Comparison of ENCODE assay signal across 22 mouse cellular contexts in the genomic region with DNA sequence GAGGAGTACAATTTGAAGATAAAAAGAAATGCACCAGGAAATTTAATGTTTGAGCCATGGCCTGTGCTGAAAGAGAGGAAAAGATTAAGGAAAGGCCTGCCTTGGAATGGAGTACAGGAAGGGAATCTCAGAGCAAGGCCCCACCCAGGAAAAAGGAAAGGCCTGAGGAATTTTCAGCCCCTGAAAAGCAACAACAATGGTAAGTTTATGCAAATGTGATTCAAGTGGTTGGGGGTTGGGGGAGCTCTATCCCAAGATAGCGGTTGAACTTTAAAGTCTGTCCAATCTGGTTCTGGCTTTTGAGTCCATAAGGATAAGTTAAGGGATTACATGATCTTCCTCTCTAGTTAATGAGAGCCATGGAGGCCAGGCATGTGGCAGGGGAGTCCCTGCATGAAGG. TPM values are rescaled to one million over a fixed set of nuclear protein-coding genes. Genes with fewer than 3 reads are reported as not detected.
DNase-seq lines count a peak whose midpoint lies in the region; ATAC-seq and TF ChIP-seq lines count a peak whose summit lies in the region.
"Had no signal": no experiment of that assay in that cellular context is flagged by ENCODE, and none has a peak within 500 bp of the region (broad histone marks: within the 10 kb centered on the region; RNA-seq: fewer than 3 reads in every experiment).

No protein-coding gene starts in this region.

- no peak overlapping the region for H3K4me2 ChIP-seq in intestine, embryonic 14.5 days (ENCODE audit: low read length)
- no peak overlapping the region for H3K4me2 ChIP-seq in intestine, postnatal 0 days (replicated peaks; ENCODE audit: low read depth)
- H3K4me2 ChIP-seq in neural tube, embryonic 15.5 days: no peak overlapping the region
- H3K4me2 ChIP-seq: embryonic facial prominence, embryonic 12.5 days; forebrain, embryonic 12.5 days; hindbrain, embryonic 14.5 days had no signal

- H3K27me3 ChIP-seq in intestine, embryonic 14.5 days (replicated peaks; ENCODE audit: control insufficient read depth, insufficient read depth, low read length): no peaks in the 10 kb centered on the region
- H3K27me3 ChIP-seq in intestine, postnatal 0 days (replicated peaks; ENCODE audit: control insufficient read depth, insufficient read depth, low read length): no peaks in the 10 kb centered on the region
- no peaks in the 10 kb centered on the region for H3K27me3 ChIP-seq in neural tube, embryonic 15.5 days (replicated peaks)
- no peaks in the 10 kb centered on the region for H3K27me3 ChIP-seq in embryonic facial prominence, embryonic 10.5 days (replicated peaks; ENCODE audit: low read depth, poor library complexity, severe bottlenecking)
- H3K27me3 ChIP-seq: embryonic facial prominence, embryonic 12.5 days; forebrain, embryonic 12.5 days; Patski had no signal

- no peak for ATAC-seq in intestine, embryonic 14.5 days (replicated peaks; ENCODE audit: low FRiP score, low TSS enrichment, low read depth)
- no peak for ATAC-seq in intestine, postnatal 0 days
- ATAC-seq in neural tube, embryonic 15.5 days (ENCODE audit: low FRiP score): no peak
- ATAC-seq: forebrain, postnatal 0 days; intestine, embryonic 16.5 days; Patski had no signal

- TF ChIP-seq CTCF in intestine, postnatal 0 days (IDR thresholded peaks at IDR 0.05; ENCODE audit: low read depth): no peak

- peak; percentile 41 for DNase-seq in intestine, embryonic 14.5 days (ENCODE audit: low spot score)
- peak; percentile 8 for DNase-seq in neural tube, embryonic 10.5 days (ENCODE audit: extremely low spot score, low spot score)
- peak; percentile 31 for DNase-seq in ES-E14 (ENCODE audit: low read depth, low spot score)
- no peak for DNase-seq in embryonic facial prominence, embryonic 10.5 days (ENCODE audit: low spot score)
- DNase-seq in adipocyte (ENCODE audit: low spot score): no peak
- DNase-seq: adrenal gland, postnatal 10 days; cerebellum, adult 11 months; cerebellum, adult 8-10 months; cerebellum, postnatal 14 days; embryo, embryonic 11 days; forebrain, postnatal 0 days; gastrocnemius, postnatal 36 days; heart, adult 11 months had no signal

- H3K4me1 ChIP-seq in intestine, embryonic 14.5 days (replicated peaks; ENCODE audit: control insufficient read depth, insufficient read depth, low read length): no peaks in the 10 kb centered on the region
- H3K4me1 ChIP-seq in intestine, postnatal 0 days (replicated peaks; ENCODE audit: control insufficient read depth, insufficient read depth, low read length): no peaks in the 10 kb centered on the region
- no peaks in the 10 kb centered on the region for H3K4me1 ChIP-seq in neural tube, embryonic 15.5 days
- peaks cover 0 to under 1% of the 10 kb centered on the region in 2 experiments; a peak in 1 of 4 replicates for H3K4me1 ChIP-seq in ES-E14 (ENCODE audit: control insufficient read depth in 2 of 2, insufficient read depth in 2 of 2, low read length in 2 of 2, poor library complexity in 1 of 2)
- 0 out of 2 replicates have a peak, but pooled peaks cover 1% of the 10 kb centered on the region for H3K4me1 ChIP-seq in embryonic facial prominence, embryonic 10.5 days
- H3K4me1 ChIP-seq: embryonic facial prominence, embryonic 12.5 days; forebrain, embryonic 12.5 days; heart, embryonic 10.5 days; hindbrain, embryonic 10.5 days had no signal

- H3K27ac ChIP-seq in intestine, embryonic 14.5 days (ENCODE audit: low read depth): no peak overlapping the region
- H3K27ac ChIP-seq in intestine, postnatal 0 days (ENCODE audit: low read depth, low read length): no peak overlapping the region
- H3K27ac ChIP-seq in neural tube, embryonic 15.5 days (replicated peaks): no peak overlapping the region
- no peak overlapping the region for H3K27ac ChIP-seq in ES-E14 (ENCODE audit: insufficient read depth, low read depth, low read length, poor library complexity, severe bottlenecking)
- no peak overlapping the region for H3K27ac ChIP-seq in embryonic facial prominence, embryonic 10.5 days (replicated peaks)
- H3K27ac ChIP-seq: embryonic facial prominence, embryonic 12.5 days; forebrain, embryonic 12.5 days; heart, embryonic 10.5 days; hindbrain, embryonic 10.5 days; hindbrain, embryonic 14.5 days had no signal

- no peak overlapping the region for H3K4me3 ChIP-seq in intestine, embryonic 14.5 days (ENCODE audit: low read depth, low read length)
- H3K4me3 ChIP-seq in intestine, postnatal 0 days (ENCODE audit: low read depth, low read length): no peak overlapping the region
- H3K4me3 ChIP-seq in neural tube, embryonic 15.5 days (replicated peaks): no peak overlapping the region
- no peak overlapping the region for H3K4me3 ChIP-seq in ES-E14 (ENCODE audit: insufficient read depth in 1 of 2, low read depth in 1 of 2, low read length in 2 of 2, poor library complexity in 1 of 2, severe bottlenecking in 1 of 2)
- no peak overlapping the region for H3K4me3 ChIP-seq in embryonic facial prominence, embryonic 10.5 days
- H3K4me3 ChIP-seq: embryonic facial prominence, embryonic 12.5 days; forebrain, embryonic 12.5 days; heart, embryonic 10.5 days; hindbrain, embryonic 10.5 days had no signal

- in situ Hi-C loops in ES-E14 (cut with MboI; ENCODE audit: low sequenced_read_pairs in 2 of 2, unreplicated experiment in 2 of 2): no loop called here

- H3K36me3 ChIP-seq in intestine, embryonic 14.5 days (ENCODE audit: control insufficient read depth, insufficient read depth, low read length): no peaks in the 10 kb centered on the region
- no peaks in the 10 kb centered on the region for H3K36me3 ChIP-seq in intestine, postnatal 0 days (ENCODE audit: control insufficient read depth, insufficient read depth)
- no peaks in the 10 kb centered on the region for H3K36me3 ChIP-seq in neural tube, embryonic 15.5 days
- H3K36me3 ChIP-seq in ES-E14 (ENCODE audit: control insufficient read depth, insufficient read depth, low read length, poor library complexity, severe bottlenecking): no peaks in the 10 kb centered on the region
- no peaks in the 10 kb centered on the region for H3K36me3 ChIP-seq in embryonic facial prominence, embryonic 10.5 days (replicated peaks)
- H3K36me3 ChIP-seq: embryonic facial prominence, embryonic 12.5 days; forebrain, embryonic 12.5 days; heart, embryonic 10.5 days; hindbrain, embryonic 10.5 days had no signal

- H3K9me3 ChIP-seq in intestine, embryonic 14.5 days (ENCODE audit: control insufficient read depth, low read length): no peaks in the 10 kb centered on the region
- no peaks in the 10 kb centered on the region for H3K9me3 ChIP-seq in intestine, postnatal 0 days (ENCODE audit: control insufficient read depth)
- H3K9me3 ChIP-seq in neural tube, embryonic 15.5 days (replicated peaks): no peaks in the 10 kb centered on the region
- H3K9me3 ChIP-seq in ES-E14 (ENCODE audit: control insufficient read depth, insufficient read depth, low read depth, low read length): no peaks in the 10 kb centered on the region
- H3K9me3 ChIP-seq in embryonic facial prominence, embryonic 10.5 days: no peaks in the 10 kb centered on the region
- H3K9me3 ChIP-seq: embryonic facial prominence, embryonic 12.5 days; forebrain, embryonic 12.5 days; heart, embryonic 10.5 days; hindbrain, embryonic 10.5 days had no signal

- no peak overlapping the region for H3K9ac ChIP-seq in intestine, embryonic 14.5 days (ENCODE audit: low read length)
- no peak overlapping the region for H3K9ac ChIP-seq in intestine, postnatal 0 days (ENCODE audit: low read depth, low read length)
- H3K9ac ChIP-seq in neural tube, embryonic 15.5 days (replicated peaks): no peak overlapping the region
- H3K9ac ChIP-seq in ES-E14 (ENCODE audit: insufficient read depth, low read depth, low read length, poor library complexity, severe bottlenecking): no peak overlapping the region
- H3K9ac ChIP-seq: embryonic facial prominence, embryonic 12.5 days; forebrain, embryonic 12.5 days; forebrain, postnatal 0 days; hindbrain, embryonic 14.5 days had no signal

- 88% methylated on average over 1 of the region's 1 CpGs for WGBS in intestine, embryonic 14.5 days
- WGBS in intestine, postnatal 0 days: 94% methylated on average over 1 of the region's 1 CpGs
- WGBS in neural tube, embryonic 15.5 days: 83% methylated on average over 1 of the region's 1 CpGs
- WGBS in embryonic facial prominence, embryonic 10.5 days: 73% methylated on average over 1 of the region's 1 CpGs

TF ChIP-seq in ES-E14, 5 proteins besides CTCF, POLR2A, EP300 and RAD21:
- TF ChIP-seq HCFC1 (IDR thresholded peaks at IDR 0.05; ENCODE audit: borderline replicate concordance, insufficient read depth, low read length) (no peak), CHD2 (IDR thresholded peaks at IDR 0.05; ENCODE audit: low read depth, low read length) (0 out of 2 replicates have a peak, but pooled peaks have one; percentile 27)
TF ChIP-seq in ES-E14: peak in this region for 1.

RNA-seq across cellular contexts. Expression of a gene that starts 49.5 kb away (rescaled TPM):
- polyA plus RNA-seq in intestine, embryonic 14.5 days (2014; fragmentation: Nextera tagmentation; extraction: Ambion mirVana): 13.0 and 14.6 TPM in 2 replicates
- polyA plus RNA-seq in intestine, postnatal 0 days (2015; fragmentation: Nextera tagmentation; extraction: Ambion mirVana): 7.2 and 9.4 TPM in 2 replicates
- polyA plus RNA-seq in neural tube, embryonic 15.5 days (2015; fragmentation: Nextera tagmentation; extraction: Ambion mirVana): 19.4 and 19.5 TPM in 2 replicates
- 21.3 and 21.8 TPM in 2 replicates for total RNA-seq in ES-E14 (2012; rRNA removed)
- 5.8 and 6.2 TPM in 2 replicates for polyA plus RNA-seq in embryonic facial prominence, embryonic 10.5 days (2016; fragmentation: Nextera tagmentation; extraction: Ambion mirVana)

Comparison
In these comparisons a context has a peak if more than half of its experiments do, and no peak if none do; other contexts are left out.
1. DNase-seq: peak in intestine, embryonic 14.5 days (single experiment), neural tube, embryonic 10.5 days (single experiment) and ES-E14 (single experiment); none in embryonic facial prominence, embryonic 10.5 days (single experiment) and adipocyte (single experiment).